7 mouse cellular contexts compared by ENCODE assay signal in genomic region chr7:25754738-25755467, GRCm38 (mm10). TPM values are rescaled to one million over a fixed set of nuclear protein-coding genes. Genes with fewer than 3 reads are reported as not detected.
DNase-seq lines count a peak whose midpoint lies in the region; ATAC-seq and TF ChIP-seq lines count a peak whose summit lies in the region.

TSS of gene Hnrnpul1 (minus strand) at chr7:25754757.

- TF ChIP-seq POLR2A in small intestine, adult 2 months (IDR thresholded peaks at IDR 0.05; ENCODE audit: low read depth, low read length), result no peak

- intact Hi-C loops in left cerebral cortex, postnatal 4 days (cut with DNase I), result no loop called here

- peak within 1 kb of the TSS; percentile 100 for H3K9ac ChIP-seq in intestine, postnatal 0 days (ENCODE audit: low read depth, low read length)
- H3K9ac ChIP-seq in midbrain, embryonic 12.5 days (replicated peaks), result peak within 1 kb of the TSS; percentile 89

- H3K4me3 ChIP-seq in embryonic facial prominence, embryonic 10.5 days, result peak within 1 kb of the TSS; percentile 97
- H3K4me3 ChIP-seq in intestine, postnatal 0 days (ENCODE audit: low read depth, low read length), result peak within 1 kb of the TSS; percentile 99
- H3K4me3 ChIP-seq in midbrain, embryonic 12.5 days, result peak within 1 kb of the TSS; percentile 66
- peak within 1 kb of the TSS; percentile 79 for H3K4me3 ChIP-seq in small intestine, adult 2 months (ENCODE audit: low read depth, low read length)

- H3K36me3 ChIP-seq in embryonic facial prominence, embryonic 10.5 days (replicated peaks), result peaks cover 51% of the 10 kb centered on the region
- H3K36me3 ChIP-seq in intestine, postnatal 0 days (ENCODE audit: control insufficient read depth, insufficient read depth), result peaks cover 14% of the 10 kb centered on the region
- peaks cover 19% of the 10 kb centered on the region for H3K36me3 ChIP-seq in midbrain, embryonic 12.5 days
- H3K36me3 ChIP-seq in small intestine, adult 2 months (ENCODE audit: control insufficient read depth, insufficient read depth, low read length), result peaks cover 6% of the 10 kb centered on the region

- H3K9me3 ChIP-seq in embryonic facial prominence, embryonic 10.5 days, result no peaks in the 10 kb centered on the region
- no peaks in the 10 kb centered on the region for H3K9me3 ChIP-seq in intestine, postnatal 0 days (ENCODE audit: control insufficient read depth)
- no peaks in the 10 kb centered on the region for H3K9me3 ChIP-seq in midbrain, embryonic 12.5 days

- H3K27ac ChIP-seq in embryonic facial prominence, embryonic 10.5 days (replicated peaks), result peak within 1 kb of the TSS; percentile 99
- H3K27ac ChIP-seq in intestine, postnatal 0 days (ENCODE audit: low read depth, low read length), result peak within 1 kb of the TSS; percentile 99
- peak within 1 kb of the TSS; percentile 98 for H3K27ac ChIP-seq in midbrain, embryonic 12.5 days (replicated peaks)
- H3K27ac ChIP-seq in small intestine, adult 2 months (ENCODE audit: insufficient read depth, low read depth, low read length), result peak within 1 kb of the TSS; percentile 95

- peak within 1 kb of the TSS; percentile 76 for H3K4me2 ChIP-seq in intestine, postnatal 0 days (replicated peaks; ENCODE audit: low read depth)
- peak within 1 kb of the TSS; percentile 86 for H3K4me2 ChIP-seq in midbrain, embryonic 12.5 days (replicated peaks)

- DNase-seq in adrenal gland, postnatal 10 days, result peak; percentile 99
- peak; percentile 98 for DNase-seq in embryonic facial prominence, embryonic 10.5 days (ENCODE audit: low spot score)
- peak; percentile 94 for DNase-seq in gonadal fat pad, adult 2 months (ENCODE audit: low read depth)
- DNase-seq in left cerebral cortex, postnatal 4 days, result peak; percentile 99

- H3K4me1 ChIP-seq in embryonic facial prominence, embryonic 10.5 days, result peaks cover 17% of the 10 kb centered on the region
- peaks cover 9% of the 10 kb centered on the region; the same call in 1 of the 2 replicates for H3K4me1 ChIP-seq in intestine, postnatal 0 days (replicated peaks; ENCODE audit: control insufficient read depth, insufficient read depth, low read length)
- H3K4me1 ChIP-seq in midbrain, embryonic 12.5 days, result peaks cover 19% of the 10 kb centered on the region
- peaks cover 7% of the 10 kb centered on the region; the same call in 1 of the 2 replicates for H3K4me1 ChIP-seq in small intestine, adult 2 months (ENCODE audit: control insufficient read depth, insufficient read depth, insufficient read length, low read length)

- ATAC-seq in intestine, postnatal 0 days, result peak; percentile 93
- ATAC-seq in midbrain, embryonic 12.5 days (ENCODE audit: low FRiP score, low read depth), result peak; percentile 94

- TF ChIP-seq CTCF in intestine, postnatal 0 days (IDR thresholded peaks at IDR 0.05; ENCODE audit: low read depth), result peak; percentile 65
- peak; percentile 54; the same call in 1 of the 2 replicates for TF ChIP-seq CTCF in small intestine, adult 2 months (IDR thresholded peaks at IDR 0.05; ENCODE audit: extremely low read depth, insufficient read length, insufficient replicate concordance, low read depth, low read length)

- H3K27me3 ChIP-seq in embryonic facial prominence, embryonic 10.5 days (replicated peaks; ENCODE audit: low read depth, poor library complexity, severe bottlenecking), result no peaks in the 10 kb centered on the region
- H3K27me3 ChIP-seq in intestine, postnatal 0 days (replicated peaks; ENCODE audit: control insufficient read depth, insufficient read depth, low read length), result no peaks in the 10 kb centered on the region
- no peaks in the 10 kb centered on the region for H3K27me3 ChIP-seq in midbrain, embryonic 12.5 days
- H3K27me3 ChIP-seq in small intestine, adult 2 months (ENCODE audit: control insufficient read depth, insufficient read depth, low read length), result no peaks in the 10 kb centered on the region

- WGBS in embryonic facial prominence, embryonic 10.5 days, result under 1% methylated on average over 55 of the region's 55 CpGs
- under 1% methylated on average over 55 of the region's 55 CpGs for WGBS in intestine, postnatal 0 days
- WGBS in midbrain, embryonic 12.5 days, result under 1% methylated on average over 55 of the region's 55 CpGs
- under 1% methylated on average over 55 of the region's 55 CpGs for WGBS in small intestine, adult 2 months

RNA-seq across cellular contexts. Expression of gene Hnrnpul1, which starts in this region (rescaled TPM):
- total RNA-seq in adrenal gland, postnatal 10 days (2021), result 100 to 1,000 TPM; 114 to 125 TPM
- 60.8 and 62.5 TPM in 2 replicates for polyA plus RNA-seq in embryonic facial prominence, embryonic 10.5 days (2016; fragmentation: Nextera tagmentation; extraction: Ambion mirVana)
- 32.1 and 58.5 TPM in 2 replicates for polyA plus RNA-seq in gonadal fat pad, adult 2 months (2012; rRNA removed)
- polyA plus RNA-seq in intestine, postnatal 0 days (2015; fragmentation: Nextera tagmentation; extraction: Ambion mirVana), result 32.1 TPM in 2 replicates
- total RNA-seq in left cerebral cortex, postnatal 4 days (2021), result 100 to 1,000 TPM; 142 to 152 TPM
- 70.0 and 80.5 TPM in 2 replicates for polyA plus RNA-seq in midbrain, embryonic 12.5 days (2016; fragmentation: Nextera tagmentation; extraction: Ambion mirVana)
- 28.9 and 60.2 TPM in 2 replicates for polyA plus RNA-seq in small intestine, adult 2 months (2012; rRNA removed)

Comparison
In these comparisons a context has a peak if more than half of its experiments do, and no peak if none do; other contexts are left out.
1. Peak in every context shown above with its lines: DNase-seq, ATAC-seq, H3K4me3 ChIP-seq and H3K27ac ChIP-seq.